Mouse (Mus musculus) heart, embryonic 13.5 days (tissue): Measurements from ENCODE around the gene Ccdc115. TPM values are rescaled to one million over a fixed set of nuclear protein-coding genes. Genes with fewer than 3 reads are reported as not detected.
A peak's percentile ranks its signal among the peaks of the same experiment; 100 is the strongest.

Experiments used
- ATAC-seq: fragments of 200-750 bp; cut with Nextera tagmentation; 2 replicates; pipeline ENCODE4 v1.8.0; 2017; ENCODE audit warnings: moderate TSS enrichment; ENCODE audit not compliant: insufficient number of reproducible peaks, low FRiP score, low TSS enrichment; ENCODE audit errors: extremely low read depth
- H3K27ac ChIP-seq: fragments of 300-500 bp; sonication (generic); replicated peaks from 2 replicates; pipeline ENCODE4 v1.5.1; 2015; ENCODE audit warnings: moderate library complexity, mild to moderate bottlenecking, inconsistent platforms
- H3K27me3 ChIP-seq: fragments of 300-500 bp; sonication (generic); replicated peaks from 2 replicates; pipeline ENCODE4 v1.6.1; 2015; ENCODE audit warnings: mild to moderate bottlenecking, inconsistent platforms
- H3K36me3 ChIP-seq: fragments of 300-500 bp; sonication (generic); 2 replicates; pipeline ENCODE4 v1.6.1; 2015; ENCODE audit warnings: mild to moderate bottlenecking, inconsistent platforms
- H3K4me1 ChIP-seq: fragments of 300-500 bp; sonication (generic); 2 replicates; pipeline ENCODE4 v1.6.1; 2015; ENCODE audit warnings: inconsistent platforms
- H3K4me2 ChIP-seq: fragments of 300-500 bp; sonication (generic); 2 replicates; pipeline ENCODE4 v1.6.1; 2015; ENCODE audit warnings: inconsistent platforms, mild to moderate bottlenecking, moderate library complexity
- H3K4me3 ChIP-seq: fragments of 300-500 bp; sonication (generic); 2 replicates; pipeline ENCODE4 v1.5.1; 2015; ENCODE audit warnings: moderate library complexity, mild to moderate bottlenecking, inconsistent platforms
- H3K9ac ChIP-seq: fragments of 300-500 bp; sonication (generic); 2 replicates; pipeline ENCODE4 v1.6.1; 2015; ENCODE audit warnings: inconsistent platforms, mild to moderate bottlenecking, moderate library complexity
- H3K9me3 ChIP-seq: fragments of 300-500 bp; sonication (generic); 2 replicates; pipeline ENCODE4 v1.6.1; 2016; ENCODE audit warnings: inconsistent platforms
- WGBS: fragments of 180-500 bp; shearing (Covaris S2); methylation state at CpG from one replicate; pipeline ENCODE4 v1.1.7; 2015; ENCODE audit warnings: mixed read lengths; 5-methylcytosine and 5-hydroxymethylcytosine counted together
- polyA plus RNA-seq: library from polyadenylated mRNA; unstranded; fragments of >200 nt; fragmentation: Nextera tagmentation; extraction: Ambion mirVana; gene quantifications from 2 replicates; pipeline ENCODE4 v1.2.1, GENCODE M21; 2015

Gene Ccdc115
- polyA plus RNA-seq, result 42.0 and 47.6 TPM in 2 replicates

- Histone ChIP-seq H3K4me1 (peaks cover 26% of the 10 kb centered on the region), H3K4me3 (peak within 1 kb of the TSS; percentile 75), H3K9ac (peak within 1 kb of the TSS; percentile 83), H3K9me3 (no peaks in the 10 kb centered on the region), H3K27ac (peak within 1 kb of the TSS; percentile 74), H3K27me3 (no peaks in the 10 kb centered on the region), H3K36me3 (peaks cover 50% of the 10 kb centered on the region), H3K4me2 (peak within 1 kb of the TSS; percentile 86)
- ATAC-seq, result peak; percentile 93
- under 1% methylated on average over 48 of the region's 48 CpGs for WGBS
These were observed at the start of gene Ccdc115, which contains the start of gene Imp4 for GRCm38 (mm10) chr1:34439215-34439960. Ccdc115 (minus strand) TSS chr1:34439672. Imp4 (plus strand) TSS chr1:34439851.

- Histone ChIP-seq H3K4me3 (no peak overlapping the region), H3K36me3 (no peaks in the 10 kb centered on the region), H3K27me3 (peaks cover 10% of the 10 kb centered on the region), H3K4me1 (peaks cover 11% of the 10 kb centered on the region), H3K9me3 (no peaks in the 10 kb centered on the region; the same call in 1 of the 2 replicates), H3K9ac (no peak overlapping the region), H3K27ac (no peak overlapping the region), H3K4me2 (no peak overlapping the region)
- no peak for ATAC-seq
- WGBS, result 82% methylated on average over 3 of the region's 3 CpGs
These were observed 47.9 kb upstream of the Ccdc115 start for GRCm38 (mm10) chr1:34487383-34487782.

DNA sequence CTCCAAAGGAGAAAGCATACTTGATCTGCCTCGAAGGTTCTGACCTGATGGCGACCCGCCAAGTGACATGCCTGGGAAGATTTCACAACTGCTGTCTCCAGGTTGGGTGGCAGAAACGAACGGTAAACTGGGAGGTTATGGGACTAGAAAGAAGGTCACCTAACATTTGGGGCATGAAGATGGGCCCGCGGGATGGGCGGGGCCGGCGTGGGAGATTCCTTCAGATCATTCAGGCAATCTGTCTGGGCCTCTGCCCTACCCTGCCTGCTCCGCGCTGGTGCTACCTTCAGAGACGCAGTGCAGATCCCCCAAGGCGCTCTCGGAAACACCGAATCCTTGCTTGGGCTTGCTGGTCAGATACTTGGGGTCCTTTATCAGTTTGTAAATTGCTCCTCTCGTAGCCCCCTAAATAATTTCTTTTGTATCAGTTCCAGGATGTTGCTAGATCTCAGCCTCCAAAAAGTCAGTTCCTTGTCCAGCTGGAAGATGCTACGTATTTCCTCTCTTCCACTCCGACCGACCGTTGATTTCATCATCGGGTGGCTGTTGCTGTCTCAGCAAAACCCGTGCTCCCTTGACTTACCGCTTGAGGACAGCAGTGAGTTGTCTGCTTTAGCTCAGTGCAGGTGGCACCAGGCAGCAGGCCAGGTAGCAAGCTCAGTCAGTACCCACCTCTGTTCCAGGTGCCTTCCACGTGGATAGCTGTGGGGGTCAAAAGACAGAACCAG, 46.2 kb upstream of the Ccdc115 start:
- 6% methylated on average over 25 of the region's 25 CpGs for WGBS
- H3K4me3 ChIP-seq, result peak overlapping the region; percentile 44

GRCm38 (mm10) chr1:34484470-34484869, 45.0 kb upstream of the Ccdc115 start:
- H3K9me3 ChIP-seq, result no peaks in the 10 kb centered on the region
- H3K9ac ChIP-seq, result no peak overlapping the region
- peaks cover 24% of the 10 kb centered on the region for H3K4me1 ChIP-seq
- no peak overlapping the region for H3K4me2 ChIP-seq
- H3K4me3 ChIP-seq, result no peak overlapping the region
- H3K27ac ChIP-seq, result no peak overlapping the region
- H3K36me3 ChIP-seq, result no peaks in the 10 kb centered on the region
- peaks cover 10% of the 10 kb centered on the region for H3K27me3 ChIP-seq
- no peak for ATAC-seq
- 52% methylated on average over 10 of the region's 10 CpGs for WGBS

More for the DNA sequence above, 46.2 kb upstream of the Ccdc115 start:
- Histone ChIP-seq H3K9ac (peak overlapping the region; percentile 73), H3K27ac (no peak overlapping the region), H3K36me3 (no peaks in the 10 kb centered on the region), H3K4me2 (peak overlapping the region; percentile 74), H3K4me1 (peaks cover 15% of the 10 kb centered on the region), H3K27me3 (peaks cover 10% of the 10 kb centered on the region), H3K9me3 (no peaks in the 10 kb centered on the region)
- no peak for ATAC-seq

DNA sequence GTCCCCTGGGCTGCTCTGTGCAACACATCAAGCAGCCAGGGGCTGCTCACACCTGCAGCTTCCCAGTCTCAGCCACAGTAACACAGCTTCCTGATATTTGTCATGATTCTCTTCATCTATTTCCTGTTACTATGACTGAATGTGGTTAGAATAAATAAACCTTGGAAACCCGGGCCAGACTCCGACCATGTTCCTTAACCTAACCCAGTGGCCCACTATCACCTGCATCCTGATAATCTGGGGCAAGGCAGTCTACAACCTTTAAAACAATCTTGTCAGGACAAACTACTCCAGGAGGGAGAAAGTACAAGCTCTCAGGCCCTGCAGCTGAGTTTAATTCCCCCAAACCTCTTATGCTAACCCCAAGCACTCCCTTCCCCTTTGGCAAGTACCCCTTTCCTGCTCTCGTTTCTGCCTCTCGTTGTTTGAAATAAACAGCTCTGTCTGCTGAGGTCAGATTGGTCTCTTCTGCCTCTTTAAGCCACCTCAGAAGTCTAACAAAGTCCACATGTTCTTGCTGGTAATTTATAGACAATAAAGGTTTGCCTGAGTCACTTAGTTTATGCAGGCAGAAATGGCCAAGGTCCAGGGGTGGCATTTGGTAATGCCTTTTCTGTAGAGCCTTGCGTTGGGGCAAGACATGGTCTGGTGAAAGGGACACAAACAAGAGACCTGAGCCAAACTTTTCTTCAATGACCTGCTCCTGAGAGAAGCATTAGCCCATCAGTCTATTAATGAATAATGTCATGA, 42.6 kb upstream of the Ccdc115 start:
- H3K36me3 ChIP-seq, result no peaks in the 10 kb centered on the region
- no peak overlapping the region for H3K27ac ChIP-seq
- H3K4me3 ChIP-seq, result no peak overlapping the region
- no peak overlapping the region for H3K4me2 ChIP-seq
- H3K9me3 ChIP-seq, result no peaks in the 10 kb centered on the region
- H3K4me1 ChIP-seq, result peaks cover 37% of the 10 kb centered on the region
- no peak for ATAC-seq
- WGBS, result 58% methylated on average over 5 of the region's 5 CpGs
- peaks cover 10% of the 10 kb centered on the region for H3K27me3 ChIP-seq
- no peak overlapping the region for H3K9ac ChIP-seq

- H3K4me3 ChIP-seq, result no peak overlapping the region
- peaks cover 37% of the 10 kb centered on the region for H3K4me1 ChIP-seq
- no peaks in the 10 kb centered on the region for H3K9me3 ChIP-seq
- no peaks in the 10 kb centered on the region for H3K36me3 ChIP-seq
- ATAC-seq, result no peak
- H3K27me3 ChIP-seq, result peaks cover 5% of the 10 kb centered on the region; the same call in 1 of the 2 replicates
- H3K27ac ChIP-seq, result no peak overlapping the region
- H3K4me2 ChIP-seq, result no peak overlapping the region
- 38% methylated on average over 5 of the region's 5 CpGs for WGBS
- H3K9ac ChIP-seq, result no peak overlapping the region
These were observed 41.3 kb upstream of the Ccdc115 start for GRCm38 (mm10) chr1:34480801-34481200.

GRCm38 (mm10) chr1:34478891-34479655, 39.6 kb upstream of the Ccdc115 start:
- Histone ChIP-seq H3K4me1 (peaks cover 27% of the 10 kb centered on the region), H3K9ac (no peak overlapping the region), H3K4me3 (peak overlapping the region; percentile 17; the same call in 1 of the 2 replicates), H3K36me3 (no peaks in the 10 kb centered on the region), H3K27ac (peak overlapping the region; percentile 82), H3K27me3 (peaks cover 7% of the 10 kb centered on the region), H3K4me2 (peak overlapping the region; percentile 60), H3K9me3 (no peaks in the 10 kb centered on the region)
- WGBS, result 14% methylated on average over 11 of the region's 11 CpGs
- ATAC-seq, result peak; percentile 51; the same call in 1 of the 2 replicates

GRCm38 (mm10) chr1:34472427-34473300, 33.2 kb upstream of the Ccdc115 start:
- Histone ChIP-seq H3K27ac (no peak overlapping the region), H3K4me1 (peaks cover 18% of the 10 kb centered on the region), H3K36me3 (no peaks in the 10 kb centered on the region), H3K4me3 (peak overlapping the region; percentile 71), H3K4me2 (peak overlapping the region; percentile 99), H3K9ac (peak overlapping the region; percentile 85), H3K27me3 (peaks cover 17% of the 10 kb centered on the region), H3K9me3 (no peaks in the 10 kb centered on the region)
- 1% methylated on average over 40 of the region's 43 CpGs for WGBS
- ATAC-seq, result peak; percentile 53; the same call in 1 of the 2 replicates

- Histone ChIP-seq H3K4me1 (peaks cover 18% of the 10 kb centered on the region), H3K27me3 (peaks cover 10% of the 10 kb centered on the region; the same call in 1 of the 2 replicates), H3K4me3 (no peak overlapping the region), H3K9ac (no peak overlapping the region), H3K9me3 (no peaks in the 10 kb centered on the region), H3K4me2 (no peak overlapping the region), H3K36me3 (no peaks in the 10 kb centered on the region), H3K27ac (no peak overlapping the region)
- 73% methylated on average over 5 of the region's 5 CpGs for WGBS
- no peak for ATAC-seq
These were observed 30.3 kb upstream of the Ccdc115 start for GRCm38 (mm10) chr1:34469801-34470200.

- WGBS, result 75% methylated on average over 4 of the region's 4 CpGs
These were observed 29.0 kb upstream of the Ccdc115 start for GRCm38 (mm10) chr1:34468500-34468899.

More at GRCm38 (mm10) chr1:34468500-34468899, 29.0 kb upstream of the Ccdc115 start:
- Histone ChIP-seq H3K36me3 (no peaks in the 10 kb centered on the region), H3K4me3 (no peak overlapping the region), H3K27ac (no peak overlapping the region), H3K4me1 (peaks cover 18% of the 10 kb centered on the region), H3K9me3 (no peaks in the 10 kb centered on the region), H3K4me2 (no peak overlapping the region), H3K9ac (no peak overlapping the region), H3K27me3 (peaks cover 12% of the 10 kb centered on the region; the same call in 1 of the 2 replicates)
- no peak for ATAC-seq
